Mouse (Mus musculus) intestine, embryonic 14.5 days (tissue): ENCODE measurements at regions not wholly inside any gene's neighbourhood (a gene's known extent, or its start where the extent isn't known, plus 50 kb on each side); places are given as distances from the start of the nearest gene placed in this dataset.
A peak's percentile ranks its signal among the peaks of the same experiment; 100 is the strongest.

ENCODE experiments used
- ATAC-seq: fragments of 200-750 bp; cut with Nextera tagmentation; replicated peaks from 2 replicates; pipeline ENCODE4 v1.8.0; 2017; ENCODE audit warnings: low read depth, moderate number of reproducible peaks, moderate TSS enrichment, moderate library complexity; ENCODE audit not compliant: low FRiP score, low TSS enrichment
- DNase-seq: peaks from one replicate; pipeline ENCODE4 v3.0.0-alpha.2; 2018; ENCODE audit warnings: low spot score
- H3K27ac ChIP-seq: fragments of 300-500 bp; sonication (generic); 2 replicates; pipeline ENCODE4 v1.5.1; 2014; ENCODE audit warnings: low read depth, mild to moderate bottlenecking, control low read depth
- H3K27me3 ChIP-seq: fragments of 300-500 bp; sonication (generic); replicated peaks from 2 replicates; pipeline ENCODE4 v1.6.1; 2014; ENCODE audit warnings: low read length, control low read depth; ENCODE audit not compliant: control insufficient read depth, insufficient read depth
- H3K36me3 ChIP-seq: fragments of 300-500 bp; sonication (generic); 2 replicates; pipeline ENCODE4 v1.6.1; 2014; ENCODE audit warnings: low read length, control low read depth; ENCODE audit not compliant: control insufficient read depth, insufficient read depth
- H3K4me1 ChIP-seq: fragments of 300-500 bp; sonication (generic); replicated peaks from 2 replicates; pipeline ENCODE4 v1.6.1; 2014; ENCODE audit warnings: low read length, control low read depth, mixed read lengths; ENCODE audit not compliant: control insufficient read depth, insufficient read depth
- H3K4me2 ChIP-seq: fragments of 300-500 bp; sonication (generic); 2 replicates; pipeline ENCODE4 v1.6.1; 2014; ENCODE audit warnings: low read length
- H3K4me3 ChIP-seq: fragments of 300-500 bp; sonication (generic); 2 replicates; pipeline ENCODE4 v1.5.1; 2014; ENCODE audit warnings: low read depth, low read length, control low read depth, mixed read lengths
- H3K9ac ChIP-seq: fragments of 300-500 bp; sonication (generic); 2 replicates; pipeline ENCODE4 v1.6.1; 2014; ENCODE audit warnings: mild to moderate bottlenecking, low read length
- H3K9me3 ChIP-seq: fragments of 300-500 bp; sonication (generic); 2 replicates; pipeline ENCODE4 v1.6.1; 2016; ENCODE audit warnings: low read length, control low read depth; ENCODE audit not compliant: control insufficient read depth
- WGBS: fragments of 180-500 bp; shearing (Covaris S2); extraction: QIAGEN DNeasy Blood & Tissue Kit; methylation state at CpG from one replicate; pipeline ENCODE4 v1.1.7; 2014; 5-methylcytosine and 5-hydroxymethylcytosine counted together

- Histone ChIP-seq H3K4me2 (no peak overlapping the region), H3K4me3 (no peak overlapping the region), H3K4me1 (no peaks in the 10 kb centered on the region), H3K36me3 (no peaks in the 10 kb centered on the region), H3K9me3 (peaks cover 4% of the 10 kb centered on the region; the same call in 1 of the 2 replicates), H3K27me3 (no peaks in the 10 kb centered on the region), H3K9ac (no peak overlapping the region), H3K27ac (no peak overlapping the region)
- DNase-seq (no peak), ATAC-seq (no peak)
- 71% methylated on average over 6 of the region's 6 CpGs for WGBS
Measured at GRCm38 (mm10) chr11:112592411-112593020, 189.5 kb upstream of the Sox9 start.

- H3K4me2 ChIP-seq: no peak overlapping the region
- no peak for DNase-seq
- peaks cover 4% of the 10 kb centered on the region; the same call in 1 of the 2 replicates for H3K9me3 ChIP-seq
- ATAC-seq: no peak
- 63% methylated on average over 10 of the region's 10 CpGs for WGBS
- H3K4me3 ChIP-seq: no peak overlapping the region
- no peaks in the 10 kb centered on the region for H3K36me3 ChIP-seq
- H3K27ac ChIP-seq: no peak overlapping the region
- H3K9ac ChIP-seq: no peak overlapping the region
- no peaks in the 10 kb centered on the region for H3K27me3 ChIP-seq
- no peaks in the 10 kb centered on the region for H3K4me1 ChIP-seq
Measured at GRCm38 (mm10) chr11:112593821-112594220, 188.2 kb upstream of the Sox9 start.

GRCm38 (mm10) chr11:112607359-112607758 lies 174.7 kb upstream of the Sox9 start:
- Histone ChIP-seq H3K9me3 (no peaks in the 10 kb centered on the region), H3K27ac (no peak overlapping the region), H3K9ac (no peak overlapping the region), H3K27me3 (no peaks in the 10 kb centered on the region), H3K4me3 (no peak overlapping the region), H3K4me2 (no peak overlapping the region), H3K4me1 (no peaks in the 10 kb centered on the region), H3K36me3 (no peaks in the 10 kb centered on the region)
- ATAC-seq: no peak
- 91% methylated on average over 1 of the region's 1 CpGs for WGBS
- DNase-seq: no peak

GRCm38 (mm10) chr11:112609277-112609676 lies 172.7 kb upstream of the Sox9 start:
- no peaks in the 10 kb centered on the region for H3K36me3 ChIP-seq
- H3K4me2 ChIP-seq: no peak overlapping the region
- no peak overlapping the region for H3K9ac ChIP-seq
- no peaks in the 10 kb centered on the region for H3K9me3 ChIP-seq
- ATAC-seq (no peak), DNase-seq (no peak)
- 59% methylated on average over 3 of the region's 3 CpGs for WGBS
- no peak overlapping the region for H3K4me3 ChIP-seq
- no peaks in the 10 kb centered on the region for H3K27me3 ChIP-seq
- H3K27ac ChIP-seq: no peak overlapping the region
- no peaks in the 10 kb centered on the region for H3K4me1 ChIP-seq

GRCm38 (mm10) chr11:112611073-112611472 lies 171.0 kb upstream of the Sox9 start:
- Histone ChIP-seq H3K9me3 (no peaks in the 10 kb centered on the region), H3K4me1 (no peaks in the 10 kb centered on the region), H3K27me3 (no peaks in the 10 kb centered on the region), H3K36me3 (no peaks in the 10 kb centered on the region), H3K4me2 (no peak overlapping the region), H3K27ac (no peak overlapping the region), H3K9ac (no peak overlapping the region), H3K4me3 (no peak overlapping the region)
- ATAC-seq: no peak
- 69% methylated on average over 11 of the region's 11 CpGs for WGBS
- DNase-seq: no peak

GRCm38 (mm10) chr11:112615629-112616028 lies 166.4 kb upstream of the Sox9 start:
- Histone ChIP-seq H3K27me3 (no peaks in the 10 kb centered on the region), H3K9ac (no peak overlapping the region), H3K4me1 (peaks cover 3% of the 10 kb centered on the region; the same call in 1 of the 2 replicates), H3K27ac (no peak overlapping the region), H3K36me3 (no peaks in the 10 kb centered on the region), H3K4me3 (no peak overlapping the region), H3K4me2 (no peak overlapping the region), H3K9me3 (no peaks in the 10 kb centered on the region)
- DNase-seq (no peak), ATAC-seq (no peak)
- WGBS: 73% methylated on average over 4 of the region's 4 CpGs

- Histone ChIP-seq H3K27me3 (no peaks in the 10 kb centered on the region), H3K27ac (no peak overlapping the region), H3K9ac (no peak overlapping the region), H3K4me2 (no peak overlapping the region), H3K9me3 (no peaks in the 10 kb centered on the region), H3K36me3 (no peaks in the 10 kb centered on the region), H3K4me3 (no peak overlapping the region), H3K4me1 (peaks cover 11% of the 10 kb centered on the region; the same call in 1 of the 2 replicates)
- DNase-seq (no peak), ATAC-seq (no peak)
- 72% methylated on average over 2 of the region's 2 CpGs for WGBS
Measured at GRCm38 (mm10) chr11:112616942-112617341, 165.1 kb upstream of the Sox9 start.

- ATAC-seq (peak; percentile 36; the same call in 1 of the 2 replicates), DNase-seq (peak; percentile 59)
- WGBS: 20% methylated on average over 11 of the region's 12 CpGs
- H3K9me3 ChIP-seq: no peaks in the 10 kb centered on the region
- H3K4me3 ChIP-seq: no peak overlapping the region
- peaks cover 11% of the 10 kb centered on the region; the same call in 1 of the 2 replicates for H3K4me1 ChIP-seq
- no peaks in the 10 kb centered on the region for H3K36me3 ChIP-seq
- no peak overlapping the region for H3K27ac ChIP-seq
- H3K4me2 ChIP-seq: peak overlapping the region; percentile 36
- H3K27me3 ChIP-seq: no peaks in the 10 kb centered on the region
- 0 out of 2 replicates have a peak overlapping the region, but pooled peaks have one; percentile 22 for H3K9ac ChIP-seq
Measured at GRCm38 (mm10) chr11:112620916-112621315, 161.1 kb upstream of the Sox9 start.
